Mouse (Mus musculus) embryonic fibroblast, embryonic 13.5 days (primary cell): Measurements from ENCODE around the gene Rad51.

ENCODE experiments used
- CTCF ChIP-seq: IDR thresholded peaks from 2 replicates; pipeline ENCODE4 v1.5.1; 2011; ENCODE audit warnings: mild to moderate bottlenecking, control low read depth, low read length, moderate library complexity, borderline replicate concordance; ENCODE audit not compliant: insufficient read depth
- POLR2A ChIP-seq: IDR thresholded peaks from 2 replicates; pipeline ENCODE4 v1.6.1; 2011; ENCODE audit warnings: low read depth, mild to moderate bottlenecking, control low read depth, low read length, moderate library complexity

GRCm38 (mm10) chr2:119086156-119086555, 26.4 kb upstream of the Rad51 start:
- TF ChIP-seq POLR2A: no peak
- no peak for TF ChIP-seq CTCF
